In genomic region chr8:19963766-19964165, GRCm38 (mm10) we compare ENCODE assay signal across 8 mouse cellular contexts.
DNase-seq lines count a peak whose midpoint lies in the region.
"Not testable (repeated sequence)": the region's sequence is repeated elsewhere in the genome, so short reads cannot be mapped to it uniquely, and the experiment has no call there.

No protein-coding gene starts in this region.

- peak; percentile 2 for DNase-seq in cerebellum, adult 8-10 months
- peak; percentile 9 for DNase-seq in gastrocnemius, postnatal 25 days
- peak; percentile 1 to 5 for DNase-seq in heart, postnatal 36 days
- DNase-seq in kidney, postnatal 14 days, result peak; percentile 2
- DNase-seq in ovary, adult 18-20 months (ENCODE audit: low spot score), result peak; percentile 2
- peak; percentile 21 to 69 for DNase-seq in spleen, postnatal 4 days (ENCODE audit: low spot score in 2 of 2)
- DNase-seq in thymus, postnatal 36 days, result peak; percentile 3 to 4
- peak; percentile 18 to 76 for DNase-seq in urinary bladder, postnatal 4 days (ENCODE audit: low spot score in 2 of 2)

- intact Hi-C loops in heart, postnatal 36 days (cut with DNase I), result not testable (repeated sequence)

Comparison
In these comparisons a context has a peak if more than half of its experiments do, and no peak if none do; other contexts are left out.
1. Peak in every context shown above with its lines: DNase-seq.